Mouse (Mus musculus): ENCODE measurements at regions not wholly inside any gene's neighbourhood (a gene's known extent, or its start where the extent isn't known, plus 50 kb on each side); places are given as distances from the start of the nearest gene placed in this dataset.

GRCm38 (mm10) chr5:106082891-106083290 is 206.5 kb downstream of the Zfp326 start:
- no peak overlapping the region for H3K4me3 ChIP-seq (ENCODE audit: low read depth, low read length)
- H3K9me3 ChIP-seq (ENCODE audit: control insufficient read depth), result no peaks in the 10 kb centered on the region
- whole genome bisulfite sequencing, result 53% methylated on average over 7 of the region's 7 CpGs
- H3K4me2 ChIP-seq (replicated peaks; ENCODE audit: low read depth), result no peak overlapping the region
- no peak for ATAC-seq
- no peaks in the 10 kb centered on the region for H3K27me3 ChIP-seq (replicated peaks; ENCODE audit: control insufficient read depth, insufficient read depth, low read length)
- no peaks in the 10 kb centered on the region for H3K36me3 ChIP-seq (ENCODE audit: control insufficient read depth, insufficient read depth)
- H3K27ac ChIP-seq (ENCODE audit: low read depth, low read length), result no peak overlapping the region
- H3K9ac ChIP-seq (ENCODE audit: low read depth, low read length), result no peak overlapping the region
- H3K4me1 ChIP-seq (replicated peaks; ENCODE audit: control insufficient read depth, insufficient read depth, low read length), result no peaks in the 10 kb centered on the region
- TF ChIP-seq CTCF (IDR thresholded peaks at IDR 0.05; ENCODE audit: low read depth), result no peak

GRCm38 (mm10) chr5:106067124-106067551 is 190.8 kb downstream of the Zfp326 start:
- H3K4me1 ChIP-seq (replicated peaks; ENCODE audit: control insufficient read depth, insufficient read depth, low read length), result no peaks in the 10 kb centered on the region
- H3K9ac ChIP-seq (ENCODE audit: low read depth, low read length), result no peak overlapping the region
- no peak overlapping the region for H3K27ac ChIP-seq (ENCODE audit: low read depth, low read length)
- no peaks in the 10 kb centered on the region for H3K36me3 ChIP-seq (ENCODE audit: control insufficient read depth, insufficient read depth)
- ATAC-seq, result no peak
- no peak overlapping the region for H3K4me2 ChIP-seq (replicated peaks; ENCODE audit: low read depth)
- no peak for TF ChIP-seq CTCF (IDR thresholded peaks at IDR 0.05; ENCODE audit: low read depth)
- H3K9me3 ChIP-seq (ENCODE audit: control insufficient read depth), result peaks cover 4% of the 10 kb centered on the region; the same call in 1 of the 2 replicates
- H3K27me3 ChIP-seq (replicated peaks; ENCODE audit: control insufficient read depth, insufficient read depth, low read length), result no peaks in the 10 kb centered on the region
- 81% methylated on average over 9 of the region's 9 CpGs for WGBS
- no peak overlapping the region for H3K4me3 ChIP-seq (ENCODE audit: low read depth, low read length)

- Histone ChIP-seq H3K9ac (ENCODE audit: low read depth, low read length) (no peak overlapping the region), H3K27ac (ENCODE audit: low read depth, low read length) (no peak overlapping the region), H3K9me3 (ENCODE audit: control insufficient read depth) (peaks cover 4% of the 10 kb centered on the region; the same call in 1 of the 2 replicates), H3K36me3 (ENCODE audit: control insufficient read depth, insufficient read depth) (no peaks in the 10 kb centered on the region), H3K27me3 (replicated peaks; ENCODE audit: control insufficient read depth, insufficient read depth, low read length) (no peaks in the 10 kb centered on the region), H3K4me3 (ENCODE audit: low read depth, low read length) (no peak overlapping the region), H3K4me2 (replicated peaks; ENCODE audit: low read depth) (no peak overlapping the region), H3K4me1 (replicated peaks; ENCODE audit: control insufficient read depth, insufficient read depth, low read length) (no peaks in the 10 kb centered on the region)
- no peak for TF ChIP-seq CTCF (IDR thresholded peaks at IDR 0.05; ENCODE audit: low read depth)
- no peak for ATAC-seq
These were observed 190.3 kb downstream of the Zfp326 start for GRCm38 (mm10) chr5:106066706-106067105.

GRCm38 (mm10) chr5:106064366-106064765 is 188.0 kb downstream of the Zfp326 start:
- Histone ChIP-seq H3K4me1 (replicated peaks; ENCODE audit: control insufficient read depth, insufficient read depth, low read length) (no peaks in the 10 kb centered on the region), H3K36me3 (ENCODE audit: control insufficient read depth, insufficient read depth) (no peaks in the 10 kb centered on the region), H3K4me2 (replicated peaks; ENCODE audit: low read depth) (no peak overlapping the region), H3K9me3 (ENCODE audit: control insufficient read depth) (peaks cover 4% of the 10 kb centered on the region; the same call in 1 of the 2 replicates), H3K4me3 (ENCODE audit: low read depth, low read length) (no peak overlapping the region), H3K27ac (ENCODE audit: low read depth, low read length) (no peak overlapping the region), H3K9ac (ENCODE audit: low read depth, low read length) (no peak overlapping the region), H3K27me3 (replicated peaks; ENCODE audit: control insufficient read depth, insufficient read depth, low read length) (no peaks in the 10 kb centered on the region)
- ATAC-seq, result no peak
- WGBS, result 81% methylated on average over 7 of the region's 7 CpGs
- TF ChIP-seq CTCF (IDR thresholded peaks at IDR 0.05; ENCODE audit: low read depth), result no peak

- TF ChIP-seq CTCF (IDR thresholded peaks at IDR 0.05; ENCODE audit: low read depth), result no peak
- Histone ChIP-seq H3K4me1 (replicated peaks; ENCODE audit: control insufficient read depth, insufficient read depth, low read length) (no peaks in the 10 kb centered on the region), H3K4me2 (replicated peaks; ENCODE audit: low read depth) (no peak overlapping the region), H3K36me3 (ENCODE audit: control insufficient read depth, insufficient read depth) (no peaks in the 10 kb centered on the region), H3K4me3 (ENCODE audit: low read depth, low read length) (no peak overlapping the region), H3K9ac (ENCODE audit: low read depth, low read length) (no peak overlapping the region), H3K9me3 (ENCODE audit: control insufficient read depth) (peaks cover 4% of the 10 kb centered on the region; the same call in 1 of the 2 replicates), H3K27ac (ENCODE audit: low read depth, low read length) (no peak overlapping the region), H3K27me3 (replicated peaks; ENCODE audit: control insufficient read depth, insufficient read depth, low read length) (no peaks in the 10 kb centered on the region)
- WGBS, result 90% methylated on average over 6 of the region's 6 CpGs
- no peak for ATAC-seq
These were observed 186.6 kb downstream of the Zfp326 start for GRCm38 (mm10) chr5:106062926-106063325.

- H3K27me3 ChIP-seq (replicated peaks; ENCODE audit: control insufficient read depth, insufficient read depth, low read length), result no peaks in the 10 kb centered on the region
- ATAC-seq, result no peak
- H3K4me2 ChIP-seq (replicated peaks; ENCODE audit: low read depth), result no peak overlapping the region
- no peaks in the 10 kb centered on the region for H3K36me3 ChIP-seq (ENCODE audit: control insufficient read depth, insufficient read depth)
- no peak overlapping the region for H3K4me3 ChIP-seq (ENCODE audit: low read depth, low read length)
- TF ChIP-seq CTCF (IDR thresholded peaks at IDR 0.05; ENCODE audit: low read depth), result no peak
- H3K27ac ChIP-seq (ENCODE audit: low read depth, low read length), result no peak overlapping the region
- 17% methylated on average over 9 of the region's 9 CpGs for WGBS
- no peaks in the 10 kb centered on the region for H3K4me1 ChIP-seq (replicated peaks; ENCODE audit: control insufficient read depth, insufficient read depth, low read length)
- H3K9ac ChIP-seq (ENCODE audit: low read depth, low read length), result no peak overlapping the region
- no peaks in the 10 kb centered on the region for H3K9me3 ChIP-seq (ENCODE audit: control insufficient read depth)
These were observed 180.3 kb downstream of the Zfp326 start for GRCm38 (mm10) chr5:106056631-106057030.

GRCm38 (mm10) chr5:106055221-106055620 is 178.9 kb downstream of the Zfp326 start:
- Histone ChIP-seq H3K4me1 (replicated peaks; ENCODE audit: control insufficient read depth, insufficient read depth, low read length) (no peaks in the 10 kb centered on the region), H3K9ac (ENCODE audit: low read depth, low read length) (no peak overlapping the region), H3K27me3 (replicated peaks; ENCODE audit: control insufficient read depth, insufficient read depth, low read length) (no peaks in the 10 kb centered on the region), H3K36me3 (ENCODE audit: control insufficient read depth, insufficient read depth) (no peaks in the 10 kb centered on the region), H3K4me3 (ENCODE audit: low read depth, low read length) (no peak overlapping the region), H3K27ac (ENCODE audit: low read depth, low read length) (no peak overlapping the region), H3K4me2 (replicated peaks; ENCODE audit: low read depth) (no peak overlapping the region), H3K9me3 (ENCODE audit: control insufficient read depth) (no peaks in the 10 kb centered on the region)
- ATAC-seq, result no peak
- 41% methylated on average over 8 of the region's 8 CpGs for WGBS
- no peak for TF ChIP-seq CTCF (IDR thresholded peaks at IDR 0.05; ENCODE audit: low read depth)

Data from intestine, postnatal 0 days (tissue).